Mouse (Mus musculus): Measurements from ENCODE around the gene Hmgn1. TPM values are rescaled to one million over a fixed set of nuclear protein-coding genes. Genes with fewer than 3 reads are reported as not detected.

The Hmgn1 gene
- polyA plus RNA-seq, 1 experiment: 16.3 TPM

DNA sequence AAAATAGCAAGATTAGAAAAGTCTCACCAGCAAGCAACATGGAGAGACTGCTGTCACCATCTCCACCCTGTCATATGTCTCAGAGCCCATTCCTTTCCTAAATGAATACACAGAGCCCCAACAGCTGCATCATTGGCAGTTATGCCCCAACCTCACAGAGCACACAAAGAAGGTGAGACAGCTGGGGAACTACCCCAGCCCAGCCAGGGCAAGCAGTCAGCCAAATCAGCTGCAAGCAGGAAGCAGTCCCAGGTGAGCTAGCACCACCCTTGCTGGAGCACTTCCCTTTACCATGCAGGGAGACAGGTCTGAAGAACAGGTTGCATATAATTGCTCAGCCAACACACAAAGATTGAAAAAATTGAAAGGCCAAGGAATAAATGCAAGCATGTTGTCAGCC is 41.9 kb downstream of the Hmgn1 start:
- H3K27me3 ChIP-seq (ENCODE audit: control insufficient read depth, insufficient read depth, low read length): no peaks in the 10 kb centered on the region
- H3K4me1 ChIP-seq (ENCODE audit: control insufficient read depth, insufficient read depth, low read length): peaks cover 4% of the 10 kb centered on the region
- no peak overlapping the region for H3K27ac ChIP-seq (ENCODE audit: control insufficient read depth, insufficient read depth, low read depth, low read length)
- H3K36me3 ChIP-seq (ENCODE audit: control insufficient read depth, insufficient read depth, low read length): no peaks in the 10 kb centered on the region
- H3K4me3 ChIP-seq (ENCODE audit: control insufficient read depth, low read depth, low read length): no peak overlapping the region
- TF ChIP-seq CTCF (IDR thresholded peaks at IDR 0.05; ENCODE audit: control insufficient read depth, insufficient read depth, insufficient replicate concordance, low read depth, low read length) (no peak), POLR2A (IDR thresholded peaks at IDR 0.05; ENCODE audit: control insufficient read depth, low read depth, low read length) (no peak)

DNA sequence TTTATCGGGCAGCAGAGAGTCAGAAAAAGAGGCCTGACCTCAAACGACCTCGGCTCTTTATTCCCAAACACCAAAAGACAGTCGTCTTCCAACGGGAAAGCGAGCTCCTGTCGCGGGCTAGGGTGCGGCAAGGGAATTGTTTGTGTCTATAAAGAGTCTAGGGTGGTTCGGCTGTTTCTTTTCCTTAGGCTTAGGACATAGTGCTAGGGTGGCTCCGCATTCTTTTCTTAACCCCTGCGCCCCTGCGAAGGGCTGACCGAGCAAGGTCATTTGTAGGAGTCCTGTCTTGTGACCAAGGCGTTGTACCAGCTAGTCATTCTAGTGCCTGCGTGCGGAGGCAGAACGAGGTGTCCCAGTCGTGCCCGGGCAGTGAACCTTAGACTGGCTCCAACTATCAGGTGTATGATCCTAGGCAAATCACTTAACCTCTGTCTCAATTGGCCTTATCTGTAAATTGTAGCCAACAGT is 44.3 kb downstream of the Hmgn1 start:
- no peaks in the 10 kb centered on the region for H3K36me3 ChIP-seq (ENCODE audit: control insufficient read depth, insufficient read depth, low read length)
- peak overlapping the region; percentile 97 for H3K27ac ChIP-seq (ENCODE audit: control insufficient read depth, insufficient read depth, low read depth, low read length)
- peak overlapping the region; percentile 86 for H3K4me3 ChIP-seq (ENCODE audit: control insufficient read depth, low read depth, low read length)
- H3K4me1 ChIP-seq (ENCODE audit: control insufficient read depth, insufficient read depth, low read length): peaks cover 5% of the 10 kb centered on the region
- no peak; the same call in 1 of the 2 replicates for TF ChIP-seq POLR2A (IDR thresholded peaks at IDR 0.05; ENCODE audit: control insufficient read depth, low read depth, low read length)
- TF ChIP-seq CTCF (IDR thresholded peaks at IDR 0.05; ENCODE audit: control insufficient read depth, insufficient read depth, insufficient replicate concordance, low read depth, low read length): no peak
- H3K27me3 ChIP-seq (ENCODE audit: control insufficient read depth, insufficient read depth, low read length): no peaks in the 10 kb centered on the region

DNA sequence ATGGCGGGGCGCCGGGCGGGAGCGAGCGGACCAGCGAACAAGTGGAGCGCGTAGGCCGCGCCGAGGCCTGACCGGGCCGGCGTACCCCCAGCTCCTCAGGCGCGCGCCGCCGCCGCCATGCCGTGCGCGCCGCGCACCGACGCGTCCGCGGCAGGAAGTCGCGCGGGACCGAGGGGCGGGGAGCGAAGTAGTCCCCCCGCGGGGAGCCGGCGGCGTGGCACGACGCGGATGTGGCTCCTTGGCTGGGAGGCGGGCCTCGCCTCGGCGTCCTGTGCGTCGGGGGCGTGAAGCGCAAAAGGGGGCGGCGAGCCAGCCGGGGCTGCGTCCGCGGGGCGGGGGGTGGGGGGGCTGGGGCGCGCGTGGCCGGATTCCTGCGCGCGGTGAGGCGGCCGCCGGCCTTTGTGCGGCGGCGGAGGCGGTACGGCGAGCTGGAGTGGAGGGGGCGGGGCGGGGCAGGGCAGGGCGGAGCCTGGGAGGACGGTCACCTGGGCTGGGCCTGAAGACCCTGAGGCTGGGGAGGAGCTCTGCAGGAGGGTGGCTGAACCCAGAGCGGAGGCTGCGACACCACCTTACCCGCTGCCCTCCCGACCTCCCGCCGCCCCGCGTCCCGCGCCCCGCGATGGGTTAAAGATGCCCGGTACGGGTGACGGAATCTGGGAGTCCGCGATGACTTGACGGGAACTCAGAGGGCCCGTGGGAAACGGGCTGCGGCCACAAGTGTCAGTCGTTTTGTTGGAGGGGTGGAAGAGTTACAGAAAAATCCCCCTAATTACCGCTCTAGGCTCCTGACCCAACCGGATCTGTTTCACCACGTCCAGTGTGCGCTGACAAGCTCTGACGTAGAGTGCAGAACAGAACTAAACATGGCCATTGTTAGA is 45.0 kb downstream of the Hmgn1 start, which contains the start of gene Brwd1:
Gene Brwd1 (minus strand): TSS at position 226 of the 878 bp plus-strand sequence.
- H3K4me1 ChIP-seq (ENCODE audit: control insufficient read depth, insufficient read depth, low read length): peaks cover 5% of the 10 kb centered on the region
- TF ChIP-seq CTCF (IDR thresholded peaks at IDR 0.05; ENCODE audit: control insufficient read depth, insufficient read depth, insufficient replicate concordance, low read depth, low read length): no peak
- TF ChIP-seq POLR2A (IDR thresholded peaks at IDR 0.05; ENCODE audit: control insufficient read depth, low read depth, low read length): peak; percentile 81
- H3K27me3 ChIP-seq (ENCODE audit: control insufficient read depth, insufficient read depth, low read length): no peaks in the 10 kb centered on the region
- peak within 1 kb of the TSS; percentile 97 for H3K27ac ChIP-seq (ENCODE audit: control insufficient read depth, insufficient read depth, low read depth, low read length)
- H3K4me3 ChIP-seq (ENCODE audit: control insufficient read depth, low read depth, low read length): peak within 1 kb of the TSS; percentile 97
- H3K36me3 ChIP-seq (ENCODE audit: control insufficient read depth, insufficient read depth, low read length): no peaks in the 10 kb centered on the region

DNA sequence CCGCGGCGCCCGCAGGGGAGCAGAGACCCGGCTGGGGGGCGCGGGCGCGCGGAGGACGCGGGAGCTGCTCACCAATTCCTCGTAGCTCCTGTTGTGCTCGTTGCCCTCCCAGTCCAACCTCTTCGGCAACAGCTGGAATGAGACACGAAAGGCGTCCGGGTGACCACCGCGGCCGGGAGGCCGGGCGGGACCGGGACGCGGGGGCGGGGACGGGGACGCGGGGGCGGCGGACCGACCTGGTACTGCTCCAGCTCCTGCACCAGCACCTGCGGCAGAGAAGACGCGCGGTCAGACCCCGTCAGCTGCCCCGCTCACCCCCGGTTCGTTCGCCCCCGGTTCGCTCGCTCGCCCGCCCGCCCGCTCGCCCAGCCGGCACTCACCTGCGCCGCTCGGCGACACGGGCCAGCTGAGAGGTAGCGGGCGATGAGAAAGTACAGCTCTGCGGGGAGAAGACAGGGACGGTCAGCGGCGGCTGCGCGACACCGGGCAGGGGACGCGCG is 45.7 kb downstream of the Hmgn1 start:
- H3K4me1 ChIP-seq (ENCODE audit: control insufficient read depth, insufficient read depth, low read length): peaks cover 5% of the 10 kb centered on the region
- TF ChIP-seq POLR2A (IDR thresholded peaks at IDR 0.05; ENCODE audit: control insufficient read depth, low read depth, low read length): no peak
- TF ChIP-seq CTCF (IDR thresholded peaks at IDR 0.05; ENCODE audit: control insufficient read depth, insufficient read depth, insufficient replicate concordance, low read depth, low read length): no peak
- H3K27me3 ChIP-seq (ENCODE audit: control insufficient read depth, insufficient read depth, low read length): no peaks in the 10 kb centered on the region
- H3K4me3 ChIP-seq (ENCODE audit: control insufficient read depth, low read depth, low read length): peak overlapping the region; percentile 97
- peak overlapping the region; percentile 92 for H3K27ac ChIP-seq (ENCODE audit: control insufficient read depth, insufficient read depth, low read depth, low read length)
- H3K36me3 ChIP-seq (ENCODE audit: control insufficient read depth, insufficient read depth, low read length): no peaks in the 10 kb centered on the region

DNA sequence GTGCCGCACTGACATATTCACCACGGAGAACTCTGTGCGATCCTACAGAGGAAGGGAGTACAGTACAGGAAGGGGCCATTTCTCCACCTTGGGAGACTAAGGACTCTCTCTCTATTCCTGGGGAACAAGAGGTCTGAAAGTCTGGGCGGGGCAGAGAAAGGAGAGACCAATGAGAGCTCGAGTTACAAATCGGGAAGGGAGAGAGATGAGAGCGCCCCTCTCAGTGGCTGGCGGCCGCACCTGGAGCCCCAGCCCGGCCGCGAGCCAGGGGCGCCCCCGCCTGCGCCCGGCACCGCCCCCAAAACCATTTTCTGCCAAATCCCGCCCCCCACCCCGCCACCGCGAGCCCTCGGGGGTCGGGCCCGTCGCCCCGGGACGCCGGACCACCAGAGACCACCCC is 46.2 kb downstream of the Hmgn1 start:
- peak overlapping the region; percentile 97 for H3K4me3 ChIP-seq (ENCODE audit: control insufficient read depth, low read depth, low read length)
- peak overlapping the region; percentile 32; the same call in 1 of the 2 replicates for H3K27ac ChIP-seq (ENCODE audit: control insufficient read depth, insufficient read depth, low read depth, low read length)
- peak; percentile 12; the same call in 1 of the 2 replicates for TF ChIP-seq POLR2A (IDR thresholded peaks at IDR 0.05; ENCODE audit: control insufficient read depth, low read depth, low read length)
- TF ChIP-seq CTCF (IDR thresholded peaks at IDR 0.05; ENCODE audit: control insufficient read depth, insufficient read depth, insufficient replicate concordance, low read depth, low read length): no peak
- H3K27me3 ChIP-seq (ENCODE audit: control insufficient read depth, insufficient read depth, low read length): no peaks in the 10 kb centered on the region
- no peaks in the 10 kb centered on the region for H3K36me3 ChIP-seq (ENCODE audit: control insufficient read depth, insufficient read depth, low read length)
- peaks cover 5% of the 10 kb centered on the region for H3K4me1 ChIP-seq (ENCODE audit: control insufficient read depth, insufficient read depth, low read length)

DNA sequence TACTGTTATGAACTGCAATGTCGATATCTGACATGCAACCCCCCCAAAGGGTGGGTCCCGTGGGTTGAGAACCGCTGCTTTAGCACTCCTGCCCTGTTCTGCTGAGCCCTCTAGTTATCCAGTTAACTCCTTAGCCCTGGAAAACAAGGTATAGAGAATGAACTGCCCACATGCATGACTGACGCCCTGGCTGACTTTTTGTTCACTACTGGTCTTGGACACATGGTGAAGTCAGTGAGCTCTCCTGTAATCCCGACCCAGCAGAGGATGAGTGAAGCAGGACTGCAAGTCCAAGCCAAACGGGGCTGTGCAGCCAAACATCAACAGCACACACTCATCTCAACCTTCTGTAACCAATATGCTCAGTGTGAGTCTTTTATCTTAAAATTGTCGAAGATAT is 47.0 kb downstream of the Hmgn1 start:
- peaks cover 5% of the 10 kb centered on the region for H3K4me1 ChIP-seq (ENCODE audit: control insufficient read depth, insufficient read depth, low read length)
- no peaks in the 10 kb centered on the region for H3K27me3 ChIP-seq (ENCODE audit: control insufficient read depth, insufficient read depth, low read length)
- H3K27ac ChIP-seq (ENCODE audit: control insufficient read depth, insufficient read depth, low read depth, low read length): no peak overlapping the region
- H3K36me3 ChIP-seq (ENCODE audit: control insufficient read depth, insufficient read depth, low read length): no peaks in the 10 kb centered on the region
- H3K4me3 ChIP-seq (ENCODE audit: control insufficient read depth, low read depth, low read length): peak overlapping the region; percentile 97
- TF ChIP-seq POLR2A (IDR thresholded peaks at IDR 0.05; ENCODE audit: control insufficient read depth, low read depth, low read length) (no peak), CTCF (IDR thresholded peaks at IDR 0.05; ENCODE audit: control insufficient read depth, insufficient read depth, insufficient replicate concordance, low read depth, low read length) (no peak)

Other genes with a start within 250 kb of the Hmgn1 start
- 24.7 and 26.5 TPM in 2 replicates for gene Psmg1, start 136.8 kb downstream of the Hmgn1 start, polyA plus RNA-seq (2012; rRNA removed)
- 25.3 and 26.6 TPM in 2 replicates for gene Brwd1, start 45.2 kb downstream of the Hmgn1 start, polyA plus RNA-seq (2012; rRNA removed)
- 34.6 and 37.3 TPM in 2 replicates for gene Wrb, start 17.7 kb upstream of the Hmgn1 start, polyA plus RNA-seq (2012; rRNA removed)
- 40.3 and 41.7 TPM in 2 replicates for gene Lca5l, start 64.5 kb upstream of the Hmgn1 start, polyA plus RNA-seq (2012; rRNA removed)
- gene Sh3bgr, start 72.7 kb upstream of the Hmgn1 start, polyA plus RNA-seq (2012; rRNA removed): 1.8 and 3.4 TPM in 2 replicates
- not detected in 2 replicates for gene B3galt5, start 108.1 kb upstream of the Hmgn1 start, polyA plus RNA-seq (2012; rRNA removed)